Comparison of ENCODE assay signal across 22 mouse cellular contexts in the genomic region with DNA sequence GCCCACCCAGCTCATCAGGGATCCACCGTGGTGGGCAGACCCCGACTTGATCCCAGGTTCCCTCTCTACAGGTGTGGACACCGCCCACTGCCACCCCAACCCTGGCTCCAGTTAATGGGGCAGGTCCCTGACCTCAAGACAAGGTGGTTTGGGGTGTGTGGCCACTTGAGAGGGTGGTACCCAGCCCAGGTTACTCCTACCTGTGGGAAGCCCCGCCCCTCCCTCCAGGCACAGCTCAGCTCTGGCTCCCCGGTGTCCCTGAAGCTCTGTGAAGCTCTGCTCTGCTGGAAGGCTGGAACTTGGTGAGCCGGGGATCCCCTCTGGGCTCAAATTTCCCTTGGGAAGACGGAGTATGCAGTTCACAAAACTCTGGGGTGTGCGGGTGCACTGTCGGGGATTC. TPM values are rescaled to one million over a fixed set of nuclear protein-coding genes. Genes with fewer than 3 reads are reported as not detected.
DNase-seq lines count a peak whose midpoint lies in the region; ATAC-seq and TF ChIP-seq lines count a peak whose summit lies in the region.
"Had no signal": no experiment of that assay in that cellular context is flagged by ENCODE, and none has a peak within 500 bp of the region (broad histone marks: within the 10 kb centered on the region; RNA-seq: fewer than 3 reads in every experiment).

Gene Tmprss9, plus strand, starts transcription at position 268 of the 400 bp plus-strand sequence.

- no peak for TF ChIP-seq EP300 in liver, postnatal 0 days (IDR thresholded peaks at IDR 0.05; ENCODE audit: low read depth)

- DNase-seq in ZHBTc4 (ENCODE audit: low read depth, low spot score), result peak; percentile 25
- peak; percentile 50 for DNase-seq in kidney, postnatal 10 days
- DNase-seq in liver, postnatal 0 days, result no peak
- no peak for DNase-seq in ovary, postnatal 36 days (ENCODE audit: low spot score)
- no peak for DNase-seq in heart, adult 8-10 months (ENCODE audit: low spot score)
- no peak for DNase-seq in adrenal gland, adult (ENCODE audit: inconsistent age in 2 of 2, low spot score in 1 of 2)
- DNase-seq: cerebellum, adult 2 months; cerebellum, postnatal 36 days; gastrocnemius, postnatal 25 days; heart, postnatal 10 days; layer of hippocampus, adult 9-11 months; right cerebral cortex, postnatal 4 days; thymus, postnatal 25 days had no signal

- H3K9me3 ChIP-seq in intestine, embryonic 15.5 days, result no peaks in the 10 kb centered on the region
- H3K9me3 ChIP-seq in intestine, embryonic 16.5 days (ENCODE audit: control insufficient read depth, low read length), result no peaks in the 10 kb centered on the region
- no peaks in the 10 kb centered on the region for H3K9me3 ChIP-seq in liver, postnatal 0 days (ENCODE audit: low read length)
- H3K9me3 ChIP-seq: heart, embryonic 10.5 days; hindbrain, embryonic 15.5 days had no signal

- no peak within 1 kb of the TSS for H3K4me2 ChIP-seq in intestine, embryonic 15.5 days (replicated peaks)
- no peak within 1 kb of the TSS for H3K4me2 ChIP-seq in intestine, embryonic 16.5 days (ENCODE audit: low read depth, low read length)
- no peak within 1 kb of the TSS for H3K4me2 ChIP-seq in liver, postnatal 0 days (ENCODE audit: low read depth, low read length)
- H3K4me2 ChIP-seq: hindbrain, embryonic 15.5 days; limb, embryonic 12.5 days; midbrain, embryonic 11.5 days had no signal

- TF ChIP-seq CTCF in liver, postnatal 0 days (IDR thresholded peaks at IDR 0.05; ENCODE audit: low read depth), result no peak

- no peaks in the 10 kb centered on the region for H3K4me1 ChIP-seq in intestine, embryonic 15.5 days (replicated peaks)
- H3K4me1 ChIP-seq in intestine, embryonic 16.5 days (ENCODE audit: control insufficient read depth, insufficient read depth, low read length), result no peaks in the 10 kb centered on the region
- H3K4me1 ChIP-seq in liver, postnatal 0 days (ENCODE audit: insufficient read depth), result no peaks in the 10 kb centered on the region
- H3K4me1 ChIP-seq: hindbrain, embryonic 15.5 days had no signal

- H3K27ac ChIP-seq in intestine, embryonic 15.5 days, result no peak within 1 kb of the TSS
- H3K27ac ChIP-seq in intestine, embryonic 16.5 days (ENCODE audit: low read length), result no peak within 1 kb of the TSS
- no peak within 1 kb of the TSS for H3K27ac ChIP-seq in liver, postnatal 0 days (ENCODE audit: low read depth)
- H3K27ac ChIP-seq: heart, embryonic 10.5 days; hindbrain, embryonic 15.5 days; limb, embryonic 12.5 days had no signal

- no peak within 1 kb of the TSS for H3K4me3 ChIP-seq in intestine, embryonic 15.5 days (replicated peaks)
- H3K4me3 ChIP-seq in intestine, embryonic 16.5 days (ENCODE audit: low read length), result no peak within 1 kb of the TSS
- no peak within 1 kb of the TSS for H3K4me3 ChIP-seq in liver, postnatal 0 days (ENCODE audit: low read depth, low read length)
- H3K4me3 ChIP-seq: heart, embryonic 10.5 days; hindbrain, embryonic 15.5 days; limb, embryonic 12.5 days had no signal

- H3K27me3 ChIP-seq in intestine, embryonic 15.5 days (replicated peaks), result no peaks in the 10 kb centered on the region
- no peaks in the 10 kb centered on the region for H3K27me3 ChIP-seq in intestine, embryonic 16.5 days (replicated peaks; ENCODE audit: control insufficient read depth, insufficient read depth, low read length)
- H3K27me3 ChIP-seq in liver, postnatal 0 days (ENCODE audit: insufficient read depth, low read length), result peaks cover 2% of the 10 kb centered on the region; the same call in 1 of the 2 replicates

- WGBS in intestine, embryonic 15.5 days, result 25% methylated on average over 9 of the region's 9 CpGs
- WGBS in intestine, embryonic 16.5 days, result 21% methylated on average over 9 of the region's 9 CpGs
- 30% methylated on average over 9 of the region's 9 CpGs for WGBS in liver, postnatal 0 days (ENCODE audit: insufficient replicate concordance)

- H3K9ac ChIP-seq in intestine, embryonic 15.5 days, result no peak within 1 kb of the TSS
- no peak within 1 kb of the TSS for H3K9ac ChIP-seq in intestine, embryonic 16.5 days (ENCODE audit: low read depth, low read length)
- H3K9ac ChIP-seq in liver, postnatal 0 days (replicated peaks), result no peak within 1 kb of the TSS; the same call in 1 of the 2 replicates
- H3K9ac ChIP-seq: hindbrain, embryonic 15.5 days; limb, embryonic 12.5 days had no signal

- peaks cover 3% of the 10 kb centered on the region; the same call in 1 of the 2 replicates for H3K36me3 ChIP-seq in intestine, embryonic 15.5 days
- 0 out of 2 replicates have a peak, but pooled peaks cover 3% of the 10 kb centered on the region for H3K36me3 ChIP-seq in intestine, embryonic 16.5 days (ENCODE audit: control insufficient read depth, insufficient read depth, low read length)
- peaks cover 20% of the 10 kb centered on the region for H3K36me3 ChIP-seq in liver, postnatal 0 days (replicated peaks; ENCODE audit: insufficient read depth, low read length)

- 0 out of 2 replicates have a peak, but pooled peaks have one; percentile 27 for ATAC-seq in intestine, embryonic 15.5 days
- no peak for ATAC-seq in intestine, embryonic 16.5 days
- ATAC-seq in liver, postnatal 0 days, result peak; percentile 28; the same call in 1 of the 2 replicates
- ATAC-seq: forebrain, embryonic 14.5 days; intestine, postnatal 0 days had no signal

RNA-seq across cellular contexts. Expression of gene Tmprss9, which starts in this region (rescaled TPM):
- 0.05 TPM in 1 of 2 replicates, not detected in the other for polyA plus RNA-seq in intestine, embryonic 15.5 days (2015; fragmentation: Nextera tagmentation; extraction: Ambion mirVana)
- 0.06 TPM in 1 of 2 replicates, not detected in the other for polyA plus RNA-seq in intestine, embryonic 16.5 days (2015; fragmentation: Nextera tagmentation; extraction: Ambion mirVana)
- polyA plus RNA-seq in liver, postnatal 0 days (2015; fragmentation: Nextera tagmentation; extraction: Ambion mirVana), result 0.12 TPM in 2 replicates
- not detected for total RNA-seq in heart, adult 8-10 months (2022)
- total RNA-seq: gastrocnemius, postnatal 25 days; heart, postnatal 10 days; monocyte, adult 5-6 weeks had no signal
- polyA plus RNA-seq: heart, embryonic 10.5 days; intestine, postnatal 0 days; midbrain, embryonic 11.5 days had no signal

Comparison
In these comparisons a context has a peak if more than half of its experiments do, and no peak if none do; other contexts are left out.
1. Peak in ATAC-seq in intestine, embryonic 15.5 days; RNA of the gene not detected or under 1 TPM.
2. Peak in ATAC-seq in liver, postnatal 0 days; RNA of the gene not detected or under 1 TPM.
3. DNase-seq: peak in ZHBTc4 (single experiment) and kidney, postnatal 10 days (single experiment); none in liver, postnatal 0 days (single experiment), ovary, postnatal 36 days (single experiment), heart, adult 8-10 months (single experiment) and adrenal gland, adult (0 of 2).